Mouse (Mus musculus) heart, adult 2 months (tissue): Measurements from ENCODE around the gene Irak1. TPM values are rescaled to one million over a fixed set of nuclear protein-coding genes. Genes with fewer than 3 reads are reported as not detected.

ENCODE experiments used
- DNase-seq, 2 experiments: peaks; one replicate each; pipeline ENCODE4 v3.0.0; 2021
- H3K27ac ChIP-seq: fragments of 200-600 bp; 2 replicates; pipeline ENCODE4 v1.8.1; 2022
- H3K27me3 ChIP-seq: fragments of 200-500 bp; 2 replicates; pipeline ENCODE4 v1.6.1; 2012; ENCODE audit warnings: mild to moderate bottlenecking, low read length, inconsistent platforms, mixed read lengths; ENCODE audit not compliant: control insufficient read depth, insufficient read depth
- H3K36me3 ChIP-seq: fragments of 200-500 bp; 2 replicates; pipeline ENCODE4 v1.6.1; 2012; ENCODE audit warnings: low read length, inconsistent platforms; ENCODE audit not compliant: control insufficient read depth, insufficient read depth
- H3K4me1 ChIP-seq: fragments of 200-500 bp; 2 replicates; pipeline ENCODE4 v1.6.1; 2011; ENCODE audit warnings: low read length; ENCODE audit not compliant: control insufficient read depth, insufficient read depth
- H3K4me3 ChIP-seq: fragments of 200-600 bp; 2 replicates; pipeline ENCODE4 v1.8.1; 2022
- H3K79me2 ChIP-seq: fragments of 200-500 bp; replicated peaks from 2 replicates; pipeline ENCODE4 v1.6.1; 2012; ENCODE audit warnings: mild to moderate bottlenecking, inconsistent platforms, low read length, moderate library complexity, mixed read lengths; ENCODE audit not compliant: control insufficient read depth, insufficient read depth
- H3K9ac ChIP-seq: fragments of 200-500 bp; 2 replicates; pipeline ENCODE4 v1.6.1; 2012; ENCODE audit warnings: low read depth, mild to moderate bottlenecking, control low read depth, inconsistent platforms, low read length, mixed read lengths
- CTCF ChIP-seq: fragments of 200-600 bp; IDR thresholded peaks from 2 replicates; pipeline ENCODE4 v1.8.1; 2022; ENCODE audit warnings: antibody characterized with exemption, mild to moderate bottlenecking, moderate library complexity
- EP300 ChIP-seq: fragments of 200-500 bp; IDR thresholded peaks from 2 replicates; pipeline ENCODE4 v1.6.1; 2011; ENCODE audit warnings: low read depth, low read length, control low read depth; ENCODE audit not compliant: insufficient read depth
- POLR2A ChIP-seq: fragments of 200-500 bp; IDR thresholded peaks from 2 replicates; pipeline ENCODE4 v1.6.1; 2011; ENCODE audit warnings: mild to moderate bottlenecking, low read depth, low read length, control low read depth; ENCODE audit not compliant: insufficient read depth
- WGBS: fragments of 180-500 bp; shearing (Covaris S2); methylation state at CpG from one replicate; pipeline ENCODE4 v1.1.7; 2018; 5-methylcytosine and 5-hydroxymethylcytosine counted together
- intact Hi-C: fragments of 180-260 bp; cut with DNase I; formaldehyde crosslinking; loops from one replicate; pipeline ENCODE4 v1.15.1; 2025
- polyA plus RNA-seq: library from polyadenylated mRNA; depleted of rRNA; stranded (reverse); fragments of >200 nt; gene quantifications from 2 replicates; pipeline ENCODE4 v1.2.3, GENCODE M21; 2012
- total RNA-seq, 2 experiments: library from RNA; stranded (reverse); gene quantifications; 2 replicates each; pipeline ENCODE4 v1.2.3; 2021

The Irak1 gene
- total and polyA plus RNA-seq, 3 experiments = 56.7 to 112 (median 58.0) TPM

DNA sequence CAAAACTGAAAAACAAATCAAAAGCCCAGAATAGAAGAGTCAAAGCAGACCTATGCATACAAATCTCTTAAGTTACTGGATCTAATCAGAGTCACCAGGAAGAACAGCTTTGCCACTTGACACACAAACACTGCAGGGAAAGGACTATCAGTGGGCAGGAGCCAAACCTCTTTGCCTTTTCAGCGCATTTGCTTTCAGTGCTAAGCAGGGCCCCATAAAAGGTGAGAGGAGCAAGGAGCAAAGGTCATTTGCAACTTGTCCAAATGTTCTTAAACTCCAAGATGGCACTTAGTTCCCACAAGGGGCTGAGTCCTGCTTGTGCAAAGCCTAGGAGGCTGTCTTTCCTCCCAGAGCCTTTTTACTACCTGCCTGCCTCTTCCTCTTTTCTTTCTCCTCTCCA is 6.3 kb upstream of the Irak1 start:
- DNase-seq = no peak
- Histone ChIP-seq H3K27me3 (no peaks in the 10 kb centered on the region), H3K27ac (no peak overlapping the region), H3K4me3 (no peak overlapping the region), H3K36me3 (peaks cover 7% of the 10 kb centered on the region), H3K9ac (no peak overlapping the region), H3K79me2 (no peaks in the 10 kb centered on the region), H3K4me1 (peaks cover 6% of the 10 kb centered on the region)
- WGBS = 45% methylated on average over 1 of the region's 1 CpGs
- no peak for TF ChIP-seq CTCF
- TF ChIP-seq EP300 = no peak
- TF ChIP-seq POLR2A = no peak
- intact Hi-C loops = no loop called here

DNA sequence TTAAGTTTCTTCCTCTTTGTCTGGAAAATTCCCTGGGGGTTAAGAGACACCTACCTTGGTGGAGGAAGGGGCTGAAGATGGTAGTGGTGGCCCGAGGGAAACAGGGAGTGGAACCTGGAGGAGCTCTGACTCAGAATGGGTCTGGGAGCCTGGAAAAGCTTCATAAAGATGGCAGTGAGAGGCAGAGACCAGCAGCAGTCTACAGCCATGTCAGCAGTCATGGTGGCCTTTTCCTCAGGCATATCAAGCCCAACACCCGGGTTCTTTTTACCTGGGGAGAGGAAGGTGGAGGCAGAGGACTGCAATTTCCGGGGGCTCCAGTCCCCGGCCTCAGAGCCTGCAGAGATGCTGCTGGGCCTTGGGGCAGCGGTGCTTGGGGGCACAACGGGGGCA is 927 bp downstream of the Irak1 start:
- Histone ChIP-seq H3K9ac (peak overlapping the region; percentile 51), H3K27ac (peak overlapping the region; percentile 90), H3K4me1 (peaks cover 2% of the 10 kb centered on the region), H3K27me3 (no peaks in the 10 kb centered on the region), H3K4me3 (peak overlapping the region; percentile 67), H3K36me3 (no peaks in the 10 kb centered on the region), H3K79me2 (no peaks in the 10 kb centered on the region; the same call in 1 of the 2 replicates)
- 18% methylated on average over 6 of the region's 6 CpGs for WGBS
- no peak for DNase-seq
- TF ChIP-seq EP300 = no peak
- TF ChIP-seq CTCF = no peak
- no peak for TF ChIP-seq POLR2A
- intact Hi-C loops = loop anchor here (2.0 to 5.0 kb wide), 5 partner anchors 55 to 390 kb away; partner anchors contain the start of genes Flna and Hcfc1

DNA sequence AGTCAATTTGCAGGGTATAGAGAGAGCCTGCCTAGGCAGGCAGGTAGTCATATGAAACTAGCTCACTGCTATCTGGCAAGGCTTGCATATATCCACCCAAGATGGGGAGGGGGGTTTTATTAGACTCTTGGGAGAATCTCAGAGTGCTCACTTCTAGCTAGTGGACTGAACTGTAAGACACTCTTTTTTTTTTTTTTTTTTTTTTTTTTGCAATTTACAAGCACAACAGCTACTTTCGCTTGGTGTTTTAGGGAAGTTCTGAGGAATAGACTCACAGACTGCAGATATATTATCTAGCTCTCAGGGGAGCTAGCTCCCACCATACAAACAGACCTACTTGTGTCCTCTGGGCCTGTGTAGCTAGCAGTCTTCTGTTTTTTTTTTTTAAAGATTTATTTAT is 9.1 kb downstream of the Irak1 start:
- DNase-seq = no peak
- H3K36me3 ChIP-seq = no peaks in the 10 kb centered on the region
- no peak overlapping the region for H3K4me3 ChIP-seq
- H3K27me3 ChIP-seq = no peaks in the 10 kb centered on the region
- H3K4me1 ChIP-seq = no peaks in the 10 kb centered on the region
- H3K9ac ChIP-seq = no peak overlapping the region
- WGBS = 100% methylated on average over 1 of the region's 1 CpGs
- H3K27ac ChIP-seq = no peak overlapping the region
- intact Hi-C loops = no loop called here
- H3K79me2 ChIP-seq = no peaks in the 10 kb centered on the region
- TF ChIP-seq POLR2A = no peak
- no peak for TF ChIP-seq EP300
- TF ChIP-seq CTCF = no peak

DNA sequence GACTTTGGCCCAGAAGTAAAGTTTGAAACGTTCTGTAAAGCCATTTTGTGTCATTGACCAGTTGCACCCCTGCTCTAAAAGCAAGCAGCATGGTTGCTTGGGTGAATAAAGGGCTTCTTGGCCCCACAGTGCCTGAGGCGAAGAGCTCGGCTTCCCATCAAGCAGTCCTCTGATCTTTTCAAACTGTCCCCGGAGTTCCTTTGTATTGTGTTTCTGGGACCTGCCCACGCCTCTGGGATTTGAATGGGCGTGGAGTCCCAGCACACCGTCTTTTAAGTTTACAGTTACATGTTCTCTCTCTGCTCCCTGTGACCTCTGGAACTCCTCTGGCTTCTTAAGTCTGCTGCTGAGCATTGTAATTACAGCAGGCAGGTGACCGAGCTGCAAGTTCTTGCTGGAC is 15.7 kb downstream of the Irak1 start:
- Histone ChIP-seq H3K4me3 (no peak overlapping the region), H3K4me1 (no peaks in the 10 kb centered on the region; the same call in 1 of the 2 replicates), H3K36me3 (no peaks in the 10 kb centered on the region), H3K9ac (no peak overlapping the region), H3K79me2 (no peaks in the 10 kb centered on the region), H3K27ac (no peak overlapping the region), H3K27me3 (no peaks in the 10 kb centered on the region)
- no peak for DNase-seq
- intact Hi-C loops = no loop called here
- TF ChIP-seq EP300 = no peak
- 56% methylated on average over 8 of the region's 8 CpGs for WGBS

DNA sequence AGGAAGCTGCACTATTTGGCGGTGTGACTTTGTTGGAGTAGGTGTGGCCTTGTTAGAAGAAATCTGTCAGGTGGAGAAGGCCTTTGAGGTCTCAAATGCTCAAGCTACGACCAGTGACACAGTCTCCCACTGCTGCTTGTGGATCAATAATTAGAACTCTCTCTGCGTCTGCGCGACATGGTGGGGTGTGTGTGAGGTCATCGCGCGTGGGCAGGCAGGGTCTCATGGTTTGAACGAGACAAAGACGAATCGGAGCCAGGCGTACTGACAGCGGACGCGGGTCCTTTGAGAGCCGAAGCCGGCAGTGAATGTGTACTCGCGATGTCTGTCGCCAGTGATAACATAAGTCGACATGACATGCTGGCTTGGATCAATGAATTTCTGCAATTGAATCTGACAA is 17.3 kb downstream of the Irak1 start:
- H3K79me2 ChIP-seq = no peaks in the 10 kb centered on the region
- no peak for TF ChIP-seq EP300
- TF ChIP-seq POLR2A = no peak
- TF ChIP-seq CTCF = no peak
- no peak overlapping the region for H3K27ac ChIP-seq
- no peak overlapping the region for H3K4me3 ChIP-seq
- no peaks in the 10 kb centered on the region for H3K27me3 ChIP-seq
- no peak for DNase-seq
- intact Hi-C loops = no loop called here
- H3K36me3 ChIP-seq = no peaks in the 10 kb centered on the region
- H3K4me1 ChIP-seq = no peaks in the 10 kb centered on the region; the same call in 1 of the 2 replicates
- no peak overlapping the region for H3K9ac ChIP-seq
- WGBS = 74% methylated on average over 21 of the region's 21 CpGs

DNA sequence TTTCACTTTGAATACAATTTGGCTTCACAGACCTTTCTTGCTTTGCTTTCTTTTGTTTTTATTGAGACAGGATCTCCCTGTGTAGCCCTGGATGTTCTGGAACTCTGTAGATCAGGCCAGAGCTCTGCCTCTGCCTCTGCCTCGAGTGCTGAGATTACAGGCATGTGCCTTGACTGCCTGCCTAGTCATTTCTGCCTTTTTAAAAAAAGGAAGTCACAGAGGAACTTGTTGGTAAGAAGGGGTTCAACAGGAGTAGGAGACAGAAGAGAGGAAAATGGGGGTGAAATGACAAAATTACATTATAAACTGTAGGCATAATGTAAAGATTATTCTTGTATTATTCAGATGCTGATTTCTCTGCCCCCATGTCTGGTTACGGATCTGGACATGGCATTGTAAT is 20.1 kb downstream of the Irak1 start:
- no peaks in the 10 kb centered on the region for H3K36me3 ChIP-seq
- TF ChIP-seq POLR2A = no peak
- TF ChIP-seq CTCF = no peak
- no peak for TF ChIP-seq EP300
- no peak overlapping the region for H3K4me3 ChIP-seq
- WGBS = 55% methylated on average over 2 of the region's 2 CpGs
- intact Hi-C loops = no loop called here
- no peaks in the 10 kb centered on the region for H3K79me2 ChIP-seq
- H3K27ac ChIP-seq = no peak overlapping the region
- H3K4me1 ChIP-seq = no peaks in the 10 kb centered on the region; the same call in 1 of the 2 replicates
- H3K9ac ChIP-seq = no peak overlapping the region
- DNase-seq = no peak
- no peaks in the 10 kb centered on the region for H3K27me3 ChIP-seq

DNA sequence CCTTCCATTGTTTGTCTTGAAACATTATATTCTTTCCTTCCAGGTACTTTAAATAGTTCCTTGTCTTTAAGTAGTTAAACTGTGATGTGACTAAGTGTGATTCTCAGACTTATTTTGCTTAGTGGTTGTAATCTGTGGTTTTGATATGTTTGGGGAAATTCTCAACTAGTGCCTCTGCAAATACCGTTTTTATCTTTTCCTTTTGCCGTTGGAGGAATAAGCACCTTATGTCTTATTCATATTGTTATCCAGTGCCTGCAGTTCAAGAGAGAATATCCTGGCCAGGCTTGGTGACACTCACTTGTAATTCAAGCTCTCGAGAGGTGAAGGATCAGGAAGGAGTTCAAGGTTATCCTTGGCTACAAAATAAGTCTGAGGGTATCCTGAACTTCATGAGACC is 22.7 kb downstream of the Irak1 start:
- no peak overlapping the region for H3K4me3 ChIP-seq
- no peak for DNase-seq
- no peaks in the 10 kb centered on the region for H3K36me3 ChIP-seq
- intact Hi-C loops = no loop called here
- 41% methylated on average over 3 of the region's 3 CpGs for WGBS
- no peaks in the 10 kb centered on the region for H3K27me3 ChIP-seq
- H3K79me2 ChIP-seq = no peaks in the 10 kb centered on the region
- no peak overlapping the region for H3K9ac ChIP-seq
- H3K4me1 ChIP-seq = no peaks in the 10 kb centered on the region
- TF ChIP-seq CTCF = no peak
- no peak for TF ChIP-seq POLR2A
- H3K27ac ChIP-seq = no peak overlapping the region
